Mouse (Mus musculus) liver, adult 2 months (tissue): ENCODE results near the gene Mrps2.

Source experiments
- CTCF ChIP-seq: fragments of 200-500 bp; IDR thresholded peaks from 2 replicates; pipeline ENCODE4 v1.5.1; 2011; ENCODE audit warnings: low read depth, low read length, control low read depth
- POLR2A ChIP-seq: fragments of 200-500 bp; IDR thresholded peaks from 2 replicates; pipeline ENCODE4 v1.6.1; 2011; ENCODE audit warnings: low read length, control low read depth; ENCODE audit not compliant: insufficient read depth; ENCODE audit errors: extremely low read depth

DNA sequence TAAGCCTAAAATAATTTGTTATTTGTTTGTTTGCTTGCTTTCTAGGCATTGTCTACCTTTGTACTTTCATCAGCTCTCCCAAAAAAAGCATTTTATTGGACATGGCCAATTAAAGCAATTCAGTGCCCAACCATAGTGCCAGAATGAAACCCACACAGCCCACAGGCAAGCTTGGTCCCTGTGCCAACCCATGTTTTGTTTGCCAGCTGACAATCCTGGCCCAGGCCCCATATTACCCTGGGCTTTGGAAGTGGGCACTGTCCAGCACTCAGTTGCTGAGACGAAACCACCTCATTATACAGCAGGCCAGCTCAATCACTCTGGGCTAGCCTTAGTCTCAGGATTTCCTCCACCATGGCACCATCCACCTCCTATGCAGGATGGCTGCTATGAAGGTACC is 11.2 kb upstream of the Mrps2 start:
- TF ChIP-seq CTCF (no peak), POLR2A (no peak)
